Mouse (Mus musculus) gonadal fat pad, adult 2 months (tissue): ENCODE results near the gene Atp1b2. TPM values are rescaled to one million over a fixed set of nuclear protein-coding genes. Genes with fewer than 3 reads are reported as not detected.
"Not testable (repeated sequence)": the region's sequence is repeated elsewhere in the genome, so short reads cannot be mapped to it uniquely, and the experiment has no call there.

Source experiments
- DNase-seq: peaks from one replicate; pipeline ENCODE4 v3.0.0-alpha.2; 2012; ENCODE audit warnings: low read depth
- polyA plus RNA-seq: library from polyadenylated mRNA; depleted of rRNA; stranded (reverse); fragments of >200 nt; gene quantifications from 2 replicates; pipeline ENCODE4 v1.2.3, GENCODE M21; 2012; rRNA removed

The Atp1b2 gene
- 12.5 and 18.1 TPM in 2 replicates for polyA plus RNA-seq

DNA sequence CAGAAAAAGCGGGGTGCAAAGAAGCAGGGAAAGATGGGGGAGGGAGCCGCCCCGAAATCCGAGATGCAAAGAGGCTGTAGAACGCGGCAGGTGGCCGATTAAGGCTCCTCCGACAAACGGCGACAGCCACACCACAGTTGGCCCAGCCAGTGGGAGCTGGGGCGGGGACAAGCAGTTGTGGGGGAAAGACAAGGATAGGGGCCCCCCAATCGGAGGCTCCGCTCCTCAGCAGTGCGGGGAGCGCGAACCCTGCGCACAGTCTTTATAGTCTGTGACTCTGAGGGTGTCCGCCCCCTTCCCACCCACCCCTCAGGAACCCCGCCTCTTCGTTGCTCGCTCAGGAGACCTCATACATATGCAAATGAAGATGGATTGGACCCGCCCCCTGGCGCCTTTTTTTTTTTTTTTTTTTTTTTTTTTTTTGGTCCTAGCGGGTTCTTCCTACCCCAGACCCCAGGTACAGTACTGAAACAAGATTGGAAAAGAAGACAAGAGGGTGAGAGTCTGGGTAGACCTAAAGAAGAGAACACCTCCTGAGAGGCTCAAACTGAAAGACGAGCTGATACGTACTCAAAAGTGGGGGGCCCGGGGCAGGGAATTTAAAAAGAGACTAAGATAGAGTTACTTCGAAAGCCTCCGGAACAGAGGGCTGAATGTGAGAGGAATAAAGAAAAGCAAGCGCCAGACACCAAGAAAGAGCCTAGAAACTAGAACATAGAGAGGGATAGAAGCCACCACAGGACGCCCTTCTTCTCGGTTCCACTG, at the start of gene Atp1b2:
TSS of gene Atp1b2 (minus strand) at position 217 of the 765 bp plus-strand sequence.
- DNase-seq, result no peak

DNA sequence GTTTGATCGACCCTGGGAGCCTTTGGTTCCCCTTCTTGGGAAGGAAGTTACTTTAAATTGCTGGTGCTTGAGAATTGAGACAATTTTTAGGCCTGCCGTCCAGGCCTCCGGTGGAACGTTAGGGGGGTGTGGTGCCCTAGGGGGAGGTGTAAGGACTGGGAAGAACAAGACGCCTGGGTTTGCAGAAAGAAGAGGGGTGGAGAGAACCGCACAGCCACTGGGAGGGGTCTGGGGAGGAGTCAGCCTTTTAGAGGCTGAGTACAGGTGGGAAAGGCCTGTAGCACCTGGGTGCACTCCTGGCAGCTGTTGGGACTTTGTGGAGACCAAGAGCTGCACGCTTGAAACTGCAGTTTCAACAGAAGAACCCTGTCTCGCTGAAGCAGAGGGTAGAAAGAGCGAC, 49.0 kb upstream of the Atp1b2 start:
- DNase-seq, result no peak

DNA sequence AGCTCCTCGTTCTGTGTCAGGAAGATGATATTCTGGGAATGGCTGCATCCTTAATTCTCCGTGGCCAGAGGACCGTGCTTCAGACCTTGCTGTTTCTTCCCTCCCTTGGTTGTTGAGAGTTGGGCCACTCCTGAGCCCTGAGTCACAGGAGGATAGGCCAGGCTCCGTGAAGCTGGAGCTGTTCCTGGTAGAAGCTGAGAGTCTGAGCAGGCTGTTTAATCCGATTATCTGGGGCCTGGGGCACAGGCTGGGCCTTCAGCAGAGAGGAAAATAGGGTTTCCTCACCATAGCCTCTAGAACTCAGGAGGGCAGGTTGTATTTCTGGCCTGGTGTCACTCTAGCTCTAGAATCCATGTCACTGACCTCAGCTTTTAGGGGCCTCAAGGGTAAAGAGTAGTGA, 47.7 kb upstream of the Atp1b2 start:
- no peak for DNase-seq

DNA sequence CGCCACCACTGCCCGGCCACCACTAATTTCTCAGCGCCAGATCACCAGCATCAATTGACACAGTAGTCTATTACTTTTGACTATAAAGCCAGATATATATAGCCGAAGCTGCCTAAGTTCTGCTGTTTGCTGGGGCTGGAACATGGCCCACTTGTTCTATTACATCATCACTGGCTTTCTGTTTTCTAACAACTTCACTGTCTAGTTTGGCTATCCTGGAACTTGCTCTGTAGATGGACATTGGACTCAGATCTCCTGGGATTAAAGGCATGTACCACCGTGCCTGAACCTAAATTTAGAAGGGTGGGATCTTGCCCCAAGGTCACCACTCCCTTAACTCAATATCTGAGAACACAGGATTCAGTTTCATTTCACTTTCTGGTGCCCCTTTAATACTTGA, 40.1 kb upstream of the Atp1b2 start:
- no peak for DNase-seq

DNA sequence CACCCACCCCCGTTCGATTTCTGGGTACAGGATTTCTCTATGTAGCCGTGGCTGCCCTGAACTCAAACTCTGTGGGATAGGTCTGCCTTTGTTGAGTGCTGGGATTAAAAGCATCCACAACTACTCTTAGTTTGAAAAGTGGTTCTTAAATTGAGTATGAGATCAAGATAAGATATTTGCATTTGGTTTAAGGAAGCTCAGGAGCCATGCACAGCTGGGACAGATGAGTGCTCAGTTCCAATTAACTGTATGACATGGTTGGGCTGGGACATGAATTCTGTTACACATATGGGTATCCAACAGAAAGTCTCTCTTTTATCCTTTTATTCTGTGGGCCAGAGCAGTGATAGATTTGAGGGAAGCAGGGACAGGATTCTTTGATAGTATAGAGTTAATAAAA, 29.7 kb upstream of the Atp1b2 start:
- no peak for DNase-seq

DNA sequence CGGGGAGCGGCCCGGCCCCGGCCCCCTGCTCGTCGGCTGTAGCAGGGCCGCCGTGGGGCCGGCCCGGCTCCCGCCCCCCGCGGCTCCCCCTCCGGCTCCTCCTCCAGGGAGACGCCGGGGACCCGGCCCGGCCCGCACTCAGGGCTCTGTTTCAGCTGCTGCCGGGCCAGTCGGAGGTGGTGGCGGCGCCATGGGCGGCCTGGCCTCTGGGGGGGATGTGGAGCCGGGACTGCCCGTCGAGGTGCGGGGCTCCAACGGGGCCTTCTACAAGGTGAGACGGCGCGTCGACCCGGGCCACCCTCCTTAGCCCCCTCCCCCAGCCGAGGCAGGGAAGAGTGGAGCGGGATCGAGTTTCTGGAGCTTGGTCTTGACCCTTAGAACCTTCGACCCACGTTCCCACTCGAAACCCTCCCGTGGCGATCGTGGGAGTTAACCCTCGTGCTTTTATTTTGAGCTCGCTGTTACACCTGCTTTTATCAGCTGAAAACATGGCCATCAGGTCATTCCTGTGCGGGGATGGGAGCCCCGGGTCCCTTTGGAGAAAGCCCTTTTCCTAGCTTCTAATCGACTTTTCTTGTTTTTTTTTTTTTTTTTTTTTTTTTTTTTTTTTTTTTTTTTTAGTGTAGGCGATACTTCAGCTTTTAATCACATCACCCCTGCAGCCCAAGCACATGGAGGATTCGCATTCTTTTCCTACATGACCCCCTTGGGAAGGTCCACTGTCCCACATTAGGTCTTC, 27.6 kb upstream of the Atp1b2 start:
- no peak for DNase-seq

DNA sequence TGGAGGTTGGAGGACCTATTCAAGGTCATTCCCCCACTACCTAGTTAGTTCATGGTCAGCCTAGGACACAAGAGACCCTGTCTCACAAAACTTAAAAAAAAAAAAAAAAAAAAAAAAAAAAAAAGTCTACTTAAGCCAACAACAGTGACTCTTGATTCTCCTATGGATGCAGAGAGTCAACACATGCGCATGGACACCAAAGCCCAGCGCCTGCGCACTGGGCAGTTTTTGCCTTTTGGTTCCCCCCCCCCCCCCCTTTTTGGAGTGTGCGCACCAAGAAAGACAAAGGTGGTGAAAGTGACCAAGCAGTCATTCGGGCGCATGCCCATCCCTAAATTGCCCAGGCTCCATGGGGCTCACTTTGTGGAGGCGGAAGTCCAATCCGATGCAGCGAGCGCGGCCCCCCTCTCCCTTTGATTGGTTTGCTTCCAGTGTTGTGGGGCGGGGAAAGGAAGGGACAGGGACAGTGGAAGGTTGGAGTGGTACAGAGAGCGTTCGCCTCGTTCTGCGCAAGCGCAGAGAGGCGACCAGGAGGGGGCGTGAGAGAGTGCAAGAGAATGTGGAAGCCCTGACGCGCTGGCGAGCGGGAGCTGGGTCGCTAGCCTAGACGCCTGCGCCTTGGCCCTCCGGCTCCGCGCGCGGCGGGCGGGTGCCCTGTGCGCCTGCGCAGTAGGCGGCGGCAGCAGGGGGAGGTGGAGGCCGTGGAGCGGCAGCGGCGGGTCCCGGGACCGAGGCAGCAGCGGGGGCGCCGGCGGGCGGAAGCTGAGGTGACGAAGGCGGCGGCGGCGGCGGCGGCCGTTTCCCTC, 26.7 kb upstream of the Atp1b2 start, which contains the start of gene Fxr2:
TSS of gene Fxr2 (plus strand) at position 707 of the 806 bp plus-strand sequence.
- DNase-seq, result peak; percentile 97

DNA sequence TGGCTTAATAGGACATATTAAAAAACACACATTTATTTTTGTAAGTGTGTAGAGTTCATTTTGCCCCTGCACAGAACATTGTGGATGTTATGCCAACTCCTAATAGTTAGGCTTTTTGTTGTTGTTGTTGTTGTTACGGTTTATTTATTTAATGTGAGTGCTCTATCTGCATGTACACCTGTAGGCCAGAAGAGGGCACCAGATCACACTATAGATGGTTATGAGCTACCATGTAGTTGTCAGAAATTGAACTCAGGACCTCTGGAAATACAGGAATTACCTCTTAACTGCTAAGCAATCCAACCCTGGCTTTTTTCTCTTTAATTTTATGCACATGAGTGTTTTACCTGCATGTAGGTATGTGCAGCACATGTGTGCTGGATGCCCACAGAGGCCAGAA, 24.1 kb upstream of the Atp1b2 start:
- DNase-seq, result no peak

DNA sequence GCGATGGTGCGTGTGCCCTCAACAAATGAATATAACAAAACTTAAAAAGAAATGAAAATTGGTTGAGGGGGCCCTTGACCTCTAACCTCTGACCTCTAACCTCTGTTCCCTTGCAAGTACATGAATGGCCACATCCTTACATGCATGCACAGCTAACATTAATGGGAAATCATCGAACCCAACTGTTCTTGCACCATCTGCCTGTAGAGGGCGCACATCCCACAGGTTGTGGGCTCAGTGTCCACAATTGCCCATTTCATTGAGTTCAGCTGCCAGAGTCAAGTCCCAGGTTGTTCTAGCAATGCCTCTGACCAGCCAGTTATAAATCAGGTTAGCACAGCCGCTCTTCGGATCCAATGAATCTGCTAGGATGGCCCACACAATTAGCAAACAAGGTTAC, 22.5 kb upstream of the Atp1b2 start:
- DNase-seq, result no peak

DNA sequence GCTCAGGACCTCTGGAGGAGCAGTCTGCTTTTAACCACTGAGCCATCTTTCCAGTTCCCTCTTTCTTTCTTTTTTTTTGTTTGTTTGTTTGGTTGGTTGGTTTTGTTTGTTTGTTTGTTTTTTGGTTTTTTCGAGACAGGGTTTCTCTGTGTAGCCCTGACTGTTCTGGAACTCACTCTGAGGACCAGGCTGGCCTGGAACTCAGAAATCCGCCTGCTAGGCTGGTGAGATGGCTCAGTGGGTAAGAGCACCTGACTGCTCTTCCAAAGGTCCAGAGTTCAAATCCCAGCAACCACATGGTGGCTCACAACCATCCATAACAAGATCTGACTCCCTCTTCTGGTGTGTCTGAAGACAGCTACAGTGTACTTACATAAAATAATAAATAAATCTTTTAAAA, 18.6 kb upstream of the Atp1b2 start:
- DNase-seq, result not testable (repeated sequence)

DNA sequence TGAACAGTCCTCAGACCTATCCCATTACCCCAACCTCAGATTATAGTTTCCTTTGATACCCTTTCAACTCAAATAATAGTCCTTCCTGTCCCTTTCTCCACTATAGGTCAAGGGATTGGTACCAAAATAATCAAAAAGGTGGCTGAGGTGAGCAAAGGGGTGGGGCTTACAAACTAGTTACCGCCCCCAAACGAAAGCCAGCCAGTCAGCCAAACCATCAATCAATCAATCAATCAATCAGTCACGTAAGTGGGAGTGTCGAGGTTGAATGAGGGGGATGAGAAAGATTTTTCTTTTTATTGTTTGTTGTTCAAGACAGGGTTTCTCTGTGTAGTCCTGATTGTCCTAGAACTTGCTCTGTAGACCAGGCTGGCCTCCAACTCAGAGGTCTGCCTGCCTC, 17.3 kb upstream of the Atp1b2 start:
- no peak for DNase-seq

DNA sequence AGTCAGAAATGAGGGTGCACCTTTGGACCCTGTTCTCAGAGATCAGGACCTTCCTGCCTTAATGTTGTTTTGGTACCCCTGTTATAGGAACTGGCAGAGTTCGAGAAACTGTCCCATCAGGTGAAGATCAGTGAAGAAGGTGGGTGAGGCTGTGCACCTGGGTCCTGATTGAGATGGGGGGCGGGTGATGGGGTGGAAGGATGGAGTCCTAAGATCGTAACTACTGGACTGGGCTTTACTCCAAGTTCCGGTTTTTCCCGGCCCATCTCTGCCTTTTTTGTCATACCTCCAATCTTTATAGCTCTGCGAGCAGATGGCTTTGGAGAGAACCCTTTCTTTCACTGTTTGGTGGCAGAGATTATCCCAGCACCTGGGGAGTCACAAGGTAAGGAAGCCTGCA, 16.7 kb upstream of the Atp1b2 start:
- no peak for DNase-seq

DNA sequence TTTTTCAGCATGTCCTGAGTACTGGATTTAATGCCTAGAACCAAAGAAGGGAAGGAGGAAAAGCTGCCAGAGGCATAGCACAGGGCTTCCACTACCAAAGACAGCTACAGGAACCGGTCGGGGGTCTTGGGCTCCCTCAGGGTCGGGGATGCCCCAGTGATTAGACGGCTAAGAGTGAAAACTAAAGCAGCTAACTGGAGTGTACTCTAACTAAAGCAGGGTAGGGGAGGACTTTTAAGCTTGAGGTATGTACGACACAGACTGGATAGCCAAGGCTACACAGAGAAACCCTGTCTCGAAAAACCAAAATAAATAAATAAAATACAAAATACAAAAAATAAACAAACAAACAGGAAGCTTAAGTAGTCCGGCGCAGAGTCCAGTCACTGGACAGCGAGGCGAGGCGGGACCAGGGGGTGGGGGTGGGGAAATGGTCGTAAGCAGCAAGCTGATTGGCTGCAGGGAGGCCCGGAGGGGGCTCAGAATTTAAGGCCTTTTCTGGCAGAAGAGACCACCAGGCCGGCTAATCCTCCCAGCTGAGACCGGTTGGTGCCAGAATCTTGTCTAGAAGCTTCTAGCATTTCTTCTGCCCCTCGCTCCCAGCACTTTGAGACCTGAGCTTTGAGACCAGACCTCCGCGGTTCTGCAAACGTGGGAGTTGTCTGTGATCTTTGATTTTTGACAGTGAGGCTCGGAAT, 16.0 kb upstream of the Atp1b2 start, which contains the start of gene Sat2:
TSS of gene Sat2 (plus strand) at position 454 of the 698 bp plus-strand sequence.
- no peak for DNase-seq

DNA sequence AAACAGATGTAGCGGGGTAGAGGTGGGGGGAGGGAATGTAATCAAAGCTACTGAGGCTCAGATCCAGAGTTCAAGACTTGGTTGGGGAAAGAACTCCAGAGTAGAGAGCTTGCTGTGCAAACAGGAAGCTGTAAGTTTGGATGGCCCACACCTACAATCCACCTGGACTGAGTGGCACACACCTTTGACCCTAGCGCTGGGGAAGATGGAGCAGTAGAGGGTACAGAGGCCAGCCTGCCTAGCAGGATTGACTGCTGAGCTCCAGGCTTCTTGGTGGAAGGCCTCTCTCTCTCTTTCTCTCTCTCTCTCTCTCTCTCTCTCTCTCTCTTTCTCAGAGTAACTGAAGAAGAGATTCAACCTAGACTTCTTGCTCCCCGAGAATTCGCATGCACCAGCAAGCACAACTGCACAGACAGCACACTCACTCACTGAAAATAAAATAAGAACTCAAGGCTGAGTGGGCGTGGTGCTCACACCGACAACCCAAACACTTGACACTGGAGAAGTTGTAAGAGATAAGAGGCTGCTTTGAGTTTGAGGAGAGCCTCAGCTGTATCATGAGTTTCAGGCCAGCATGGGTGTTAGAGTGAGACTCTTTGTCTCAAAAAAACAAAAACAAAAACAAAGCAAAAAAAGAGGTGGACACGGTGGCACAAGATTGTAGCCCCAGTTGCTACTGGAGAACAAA, 14.8 kb upstream of the Atp1b2 start:
- DNase-seq, result no peak

DNA sequence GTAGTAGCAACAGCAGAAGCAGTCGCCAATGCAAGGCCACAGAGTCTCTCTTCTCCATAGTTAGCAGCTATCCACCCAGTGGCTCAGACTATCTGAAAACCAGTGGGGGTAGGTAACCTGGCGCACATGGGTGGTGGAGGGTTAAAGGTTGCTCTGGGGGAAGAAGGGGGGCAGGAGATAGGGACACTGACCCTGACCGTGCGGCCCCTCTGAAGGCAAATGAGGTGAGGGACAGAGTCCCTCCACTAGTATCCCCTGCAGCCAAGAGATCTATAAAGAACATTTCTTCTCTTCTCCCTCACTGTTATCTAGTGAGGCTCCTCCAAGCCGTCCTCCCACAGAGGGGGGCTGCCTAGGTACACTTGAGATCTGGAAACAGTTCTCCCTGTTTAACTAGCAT, 12.1 kb upstream of the Atp1b2 start, which contains the start of gene Shbg:
TSS of gene Shbg (minus strand) at position 101 of the 400 bp plus-strand sequence.
- no peak for DNase-seq

DNA sequence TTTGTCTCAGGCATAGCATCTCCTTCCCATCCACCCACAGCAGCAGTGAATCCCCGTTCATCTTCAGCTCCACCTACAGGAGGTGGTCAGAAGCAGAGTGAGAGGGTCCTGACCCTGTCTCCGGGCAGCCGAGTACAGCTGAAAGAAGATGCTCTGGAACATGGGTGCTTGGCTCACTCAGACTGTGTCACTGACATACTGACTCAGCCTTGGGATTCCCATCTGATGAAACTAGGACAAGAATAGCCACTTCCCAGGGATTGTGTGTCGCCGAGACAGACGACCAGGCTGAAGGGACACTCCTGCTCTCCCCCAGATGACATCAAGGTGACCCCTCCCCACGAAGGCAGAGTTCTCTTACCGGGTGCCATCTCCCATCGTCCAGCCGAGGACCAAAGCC, 11.0 kb upstream of the Atp1b2 start:
- no peak for DNase-seq

DNA sequence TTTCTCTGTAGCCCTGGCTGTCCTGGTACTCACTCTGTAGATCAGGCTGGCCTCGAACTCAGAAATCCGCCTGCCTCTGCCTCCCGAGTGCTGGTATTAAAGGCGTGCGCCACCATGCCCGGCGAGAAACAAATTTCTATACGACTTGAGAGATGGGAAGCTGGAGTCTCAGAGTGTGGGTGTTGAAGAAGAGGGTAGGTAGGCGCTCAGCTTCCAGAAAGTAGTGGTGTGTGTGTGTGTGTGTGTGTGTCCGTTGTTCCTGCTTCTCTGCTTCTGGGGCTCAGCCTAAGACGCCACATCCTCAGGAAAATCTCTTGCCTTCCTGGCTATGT, 8.5 kb upstream of the Atp1b2 start:
- not testable (repeated sequence) for DNase-seq

DNA sequence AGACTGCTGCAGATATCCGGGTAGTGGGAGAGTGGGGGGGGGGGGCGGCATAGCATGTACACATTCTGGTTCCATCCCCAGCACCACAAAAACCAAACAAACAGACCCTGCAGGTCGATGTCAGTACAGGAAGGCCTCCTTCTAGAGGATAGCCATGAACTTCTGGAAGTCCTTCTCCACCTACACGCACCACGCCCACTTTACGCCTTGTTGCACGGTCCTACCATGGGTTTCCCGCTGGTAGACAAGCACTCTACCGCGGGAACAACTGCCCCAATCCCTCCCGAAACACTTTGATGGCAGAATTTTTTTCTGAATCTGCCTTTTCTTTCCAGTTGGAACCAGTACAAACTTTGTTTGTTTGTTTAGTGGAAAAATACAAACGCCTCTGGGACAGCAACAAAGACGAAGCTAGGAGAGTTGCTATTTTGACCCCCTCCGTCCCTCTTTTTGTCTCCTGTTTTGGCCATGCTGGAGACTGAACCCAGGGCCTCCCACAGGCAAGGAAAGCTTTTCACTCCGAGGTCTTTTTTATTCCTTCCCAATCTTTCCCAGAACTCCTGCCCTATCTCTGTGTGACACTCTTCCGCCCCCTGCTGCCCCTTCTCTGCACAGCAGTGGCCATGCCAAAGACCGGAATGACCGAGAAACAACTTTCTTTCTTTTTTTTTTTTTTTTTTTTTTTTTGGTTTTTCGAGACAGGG, 8.0 kb upstream of the Atp1b2 start:
- no peak for DNase-seq

DNA sequence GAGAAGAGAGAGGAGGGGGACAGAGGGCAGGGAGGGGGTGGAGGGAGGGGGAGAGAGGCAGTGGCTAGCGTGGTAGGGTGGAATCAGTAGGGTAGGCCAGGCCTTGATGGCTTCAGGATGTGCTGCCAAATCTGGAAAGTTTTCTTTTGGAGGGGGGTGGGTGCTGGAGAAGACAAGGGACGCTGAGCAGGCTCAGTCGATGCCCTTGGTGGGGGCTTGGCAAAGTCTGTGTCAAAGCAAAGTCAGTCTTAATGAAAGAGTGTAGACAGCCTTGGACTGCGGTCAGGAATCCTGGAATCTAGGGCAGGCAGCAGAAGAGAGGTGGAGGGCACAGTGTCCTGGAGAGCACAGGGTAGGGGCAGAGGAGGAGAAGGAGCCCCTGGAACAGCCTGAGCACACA, 5.2 kb upstream of the Atp1b2 start:
- no peak for DNase-seq

DNA sequence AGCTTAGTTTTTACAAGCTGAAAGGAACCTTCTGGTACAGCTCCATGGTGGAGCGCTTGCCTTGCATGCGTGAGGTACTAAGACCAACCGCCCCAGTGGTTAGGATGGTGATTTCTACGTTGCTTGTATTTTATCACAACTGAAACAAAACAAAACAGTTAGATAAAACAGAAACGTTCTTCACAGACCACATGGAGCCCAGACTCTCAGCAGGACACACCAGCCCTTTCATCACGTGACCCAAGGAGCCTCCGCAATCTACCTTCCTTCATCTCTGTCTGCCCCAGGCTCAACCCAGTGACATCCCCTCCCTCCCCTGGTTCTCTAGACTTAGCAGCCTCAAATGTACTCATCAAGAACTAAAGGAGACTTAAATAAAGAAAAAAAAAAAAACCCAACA, 3.7 kb upstream of the Atp1b2 start:
- no peak for DNase-seq

DNA sequence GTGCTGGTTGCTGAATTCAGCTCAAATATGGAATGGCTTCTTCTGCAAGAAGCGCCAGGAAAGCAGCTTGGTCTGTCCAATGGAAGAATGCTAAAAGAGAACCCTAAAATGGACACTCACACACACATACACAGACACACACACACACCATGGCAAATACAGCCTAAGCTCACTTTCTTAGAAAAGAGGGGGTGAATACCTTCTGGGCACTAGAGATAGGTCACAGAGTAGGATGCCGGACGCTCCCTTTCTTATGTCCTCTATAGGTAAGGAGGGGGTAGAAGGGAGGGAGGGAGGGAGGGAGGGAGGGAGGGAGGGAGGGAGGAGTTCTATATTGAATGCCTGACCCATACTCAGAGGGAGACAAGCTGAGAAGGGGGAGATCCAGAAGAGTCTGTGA, 2.8 kb upstream of the Atp1b2 start:
- DNase-seq, result no peak
